8 mouse cellular contexts compared by ENCODE assay signal in the genomic region with DNA sequence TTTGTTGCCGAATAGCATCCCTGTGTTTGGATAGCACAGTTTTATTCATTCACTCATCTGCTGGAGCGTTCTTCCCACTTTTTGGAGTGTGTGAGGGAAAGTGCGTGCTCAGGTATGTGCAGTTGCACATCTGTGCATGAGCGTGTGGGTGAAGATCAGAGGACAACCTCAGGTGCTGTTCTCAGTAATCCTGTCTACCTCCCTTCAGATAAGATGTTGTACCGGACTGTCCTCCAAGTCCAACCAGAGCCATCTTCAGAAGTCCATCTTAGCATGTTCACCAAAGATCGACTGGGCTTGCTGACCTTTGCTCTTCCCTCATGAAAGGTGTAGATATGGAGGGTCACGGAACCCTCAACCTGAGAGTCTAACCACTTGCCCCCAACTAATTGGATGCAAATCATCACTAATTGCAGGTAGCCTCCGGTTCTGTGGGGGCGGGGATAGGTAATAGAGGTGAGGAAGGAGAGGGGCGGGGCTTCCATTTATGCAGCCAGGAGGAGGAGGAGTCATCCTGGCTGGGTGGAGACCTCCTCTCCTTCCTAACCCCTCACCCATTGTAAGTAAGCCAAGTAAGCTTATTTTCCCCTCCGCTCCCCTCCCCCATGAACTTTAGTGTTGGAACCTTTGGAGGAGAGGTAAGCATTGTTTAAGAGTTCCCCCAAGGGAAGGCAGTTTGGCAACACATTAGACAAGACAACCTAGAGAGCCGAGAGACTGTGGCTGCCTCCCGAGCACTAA. TPM values are rescaled to one million over a fixed set of nuclear protein-coding genes. Genes with fewer than 3 reads are reported as not detected.
DNase-seq lines count a peak whose midpoint lies in the region; ATAC-seq and TF ChIP-seq lines count a peak whose summit lies in the region.

No protein-coding gene starts in this region.

- H3K9me3 ChIP-seq in E14TG2a.4 (ENCODE audit: low read length) = no peaks in the 10 kb centered on the region
- no peaks in the 10 kb centered on the region; the same call in 1 of the 2 replicates for H3K9me3 ChIP-seq in heart, postnatal 0 days (replicated peaks; ENCODE audit: control insufficient read depth, low read length)

- 23% methylated on average over 13 of the region's 13 CpGs for WGBS in heart, postnatal 0 days

- H3K9ac ChIP-seq in heart, postnatal 0 days (replicated peaks; ENCODE audit: low read depth, low read length) = peak overlapping the region; percentile 43; the same call in 1 of the 2 replicates

- peak overlapping the region; percentile 67 for H3K4me3 ChIP-seq in E14TG2a.4 (replicated peaks; ENCODE audit: low read length)
- peak overlapping the region; percentile 40 for H3K4me3 ChIP-seq in heart, postnatal 0 days (ENCODE audit: low read depth, low read length)

- H3K27ac ChIP-seq in heart, postnatal 0 days (ENCODE audit: low read depth) = no peak overlapping the region

- no peaks in the 10 kb centered on the region for H3K36me3 ChIP-seq in E14TG2a.4 (ENCODE audit: insufficient read depth, low read length)
- H3K36me3 ChIP-seq in heart, postnatal 0 days (replicated peaks; ENCODE audit: control insufficient read depth, insufficient read depth, low read length) = no peaks in the 10 kb centered on the region

- DNase-seq in heart, adult 11 months = peak; percentile 64
- DNase-seq in heart, postnatal 10 days = no peak
- DNase-seq in heart, postnatal 0 days (ENCODE audit: low spot score) = no peak
- DNase-seq in lung, postnatal 10 days = peak; percentile 7
- DNase-seq in adrenal gland, postnatal 10 days = no peak
- DNase-seq in frontal cortex, postnatal 14 days (ENCODE audit: low spot score in 2 of 2) = no peak
- no peak for DNase-seq in gastrocnemius, postnatal 25 days

- H3K27me3 ChIP-seq in E14TG2a.4 (ENCODE audit: insufficient read depth, low read length) = peaks cover 15% of the 10 kb centered on the region
- no peaks in the 10 kb centered on the region for H3K27me3 ChIP-seq in heart, postnatal 0 days (ENCODE audit: control insufficient read depth, insufficient read depth, low read length)

- intact Hi-C loops in heart, postnatal 10 days (cut with DNase I) = no loop called here

- TF ChIP-seq EP300 in heart, postnatal 0 days (IDR thresholded peaks at IDR 0.05; ENCODE audit: low read depth) = no peak

- TF ChIP-seq CTCF in E14TG2a.4 (conservative IDR thresholded peaks at IDR 0.05; ENCODE audit: low read length) = no peak
- no peak for TF ChIP-seq CTCF in heart, postnatal 0 days (IDR thresholded peaks at IDR 0.05; ENCODE audit: low read depth)

- ATAC-seq in heart, postnatal 0 days (ENCODE audit: insufficient read depth, low read depth) = no peak

- peak overlapping the region; percentile 59 for H3K4me2 ChIP-seq in heart, postnatal 0 days (ENCODE audit: low read depth, low read length)

- peaks cover 16% of the 10 kb centered on the region for H3K4me1 ChIP-seq in E14TG2a.4 (replicated peaks; ENCODE audit: low read depth, low read length)
- H3K4me1 ChIP-seq in heart, postnatal 0 days (ENCODE audit: control insufficient read depth, insufficient read depth) = peaks cover 5% of the 10 kb centered on the region; the same call in 1 of the 2 replicates

RNA-seq across cellular contexts. Expression of a gene that starts 21.9 kb away (rescaled TPM):
- total RNA-seq in heart, postnatal 10 days (2021) = not detected
- total RNA-seq in heart, postnatal 0 days (2014; rRNA removed; ENCODE audit: low replicate concordance) = not detected in 2 replicates
- polyA plus RNA-seq in heart, postnatal 0 days (2015; fragmentation: Nextera tagmentation; extraction: Ambion mirVana) = not detected in 2 replicates
- total RNA-seq in adrenal gland, postnatal 10 days (2021) = not detected
- not detected for total RNA-seq in gastrocnemius, postnatal 25 days (2021)

RNA-seq across cellular contexts. Expression of a gene that starts 27.8 kb away (rescaled TPM):
- under 1 TPM; 0.43 to 0.52 TPM for total RNA-seq in heart, postnatal 10 days (2021)
- total RNA-seq in heart, postnatal 0 days (2014; rRNA removed; ENCODE audit: low replicate concordance) = 5.1 and 13.7 TPM in 2 replicates
- polyA plus RNA-seq in heart, postnatal 0 days (2015; fragmentation: Nextera tagmentation; extraction: Ambion mirVana) = 4.0 and 7.2 TPM in 2 replicates
- total RNA-seq in adrenal gland, postnatal 10 days (2021) = under 1 TPM; 0.55 to 0.84 TPM
- total RNA-seq in gastrocnemius, postnatal 25 days (2021) = under 1 TPM; 0.87 to 0.96 TPM

RNA-seq across cellular contexts. Expression of a gene that starts 33.8 kb away (rescaled TPM):
- total RNA-seq in heart, postnatal 10 days (2021) = not detected
- not detected in 2 replicates for total RNA-seq in heart, postnatal 0 days (2014; rRNA removed; ENCODE audit: low replicate concordance)
- not detected in 2 replicates for polyA plus RNA-seq in heart, postnatal 0 days (2015; fragmentation: Nextera tagmentation; extraction: Ambion mirVana)
- not detected for total RNA-seq in adrenal gland, postnatal 10 days (2021)
- not detected for total RNA-seq in gastrocnemius, postnatal 25 days (2021)

Comparison
In these comparisons a context has a peak if more than half of its experiments do, and no peak if none do; other contexts are left out.
1. DNase-seq: peak in heart, adult 11 months (single experiment) and lung, postnatal 10 days (single experiment); none in heart, postnatal 10 days (0 of 2), heart, postnatal 0 days (single experiment), adrenal gland, postnatal 10 days (single experiment), frontal cortex, postnatal 14 days (0 of 2) and gastrocnemius, postnatal 25 days (single experiment).